18 mouse cellular contexts compared by ENCODE assay signal in genomic region chr15:84392840-84393239, GRCm38 (mm10). TPM values are rescaled to one million over a fixed set of nuclear protein-coding genes. Genes with fewer than 3 reads are reported as not detected.
DNase-seq lines count a peak whose midpoint lies in the region; ATAC-seq and TF ChIP-seq lines count a peak whose summit lies in the region.
"Had no signal": no experiment of that assay in that cellular context is flagged by ENCODE, and none has a peak within 500 bp of the region (broad histone marks: within the 10 kb centered on the region; RNA-seq: fewer than 3 reads in every experiment).

No protein-coding gene starts in this region.

- no peaks in the 10 kb centered on the region for H3K36me3 ChIP-seq in thymus, adult 2 months (ENCODE audit: control insufficient read depth, insufficient read depth, low read length)
- H3K36me3 ChIP-seq in hindbrain, postnatal 0 days (ENCODE audit: insufficient read depth, low read length), result no peaks in the 10 kb centered on the region
- H3K36me3 ChIP-seq: heart, embryonic 12.5 days; liver, embryonic 15.5 days had no signal

- H3K9ac ChIP-seq in hindbrain, postnatal 0 days (replicated peaks; ENCODE audit: low read length), result no peak overlapping the region
- H3K9ac ChIP-seq: embryonic facial prominence, embryonic 13.5 days; heart, embryonic 12.5 days; liver, embryonic 15.5 days had no signal

- no peak overlapping the region for H3K4me3 ChIP-seq in gastrocnemius, adult 2 months
- H3K4me3 ChIP-seq in thymus, adult 2 months (ENCODE audit: control insufficient read depth, insufficient read depth, low read length), result no peak overlapping the region
- no peak overlapping the region for H3K4me3 ChIP-seq in hindbrain, postnatal 0 days (ENCODE audit: low read length)
- H3K4me3 ChIP-seq: embryonic facial prominence, embryonic 13.5 days; heart, embryonic 12.5 days; liver, embryonic 15.5 days had no signal

- peak; percentile 5 for DNase-seq in gastrocnemius, adult 2 months
- DNase-seq in gastrocnemius, adult 18-20 months (ENCODE audit: low spot score), result no peak
- peak; percentile 41 for DNase-seq in layer of hippocampus, adult 11-12 months (ENCODE audit: low spot score)
- DNase-seq in layer of hippocampus, postnatal 25 days (ENCODE audit: extremely low spot score in 1 of 2, low spot score in 1 of 2), result no peak
- DNase-seq in thymus, adult 2 months, result peak; percentile 19
- DNase-seq in thymus, postnatal 10 days (ENCODE audit: low spot score in 2 of 2), result no peak
- DNase-seq in hindbrain, postnatal 0 days (ENCODE audit: low spot score), result no peak
- DNase-seq: adrenal gland, adult 8-10 months; cerebellum, adult 2 months; heart, postnatal 4 days had no signal

- 70% methylated on average over 5 of the region's 5 CpGs for WGBS in thymus, adult 2 months
- WGBS in hindbrain, postnatal 0 days, result 44% methylated on average over 5 of the region's 5 CpGs

- H3K9me3 ChIP-seq in hindbrain, postnatal 0 days (ENCODE audit: low read length), result peaks cover 4% of the 10 kb centered on the region; the same call in 1 of the 2 replicates
- H3K9me3 ChIP-seq: liver, embryonic 15.5 days had no signal

- no peak for TF ChIP-seq CTCF in gastrocnemius, adult 2 months (IDR thresholded peaks at IDR 0.05)
- no peak for TF ChIP-seq CTCF in thymus, adult 2 months (IDR thresholded peaks at IDR 0.05; ENCODE audit: borderline replicate concordance, control insufficient read depth, extremely low read depth, insufficient read depth, low read length, poor library complexity)
- TF ChIP-seq CTCF in hindbrain, postnatal 0 days (IDR thresholded peaks at IDR 0.05; ENCODE audit: low read depth), result no peak

- ATAC-seq in hindbrain, postnatal 0 days, result no peak
- no peak for ATAC-seq in cerebellum, adult (ENCODE audit: insufficient number of reproducible peaks, low FRiP score, low TSS enrichment)
- ATAC-seq: intestine, postnatal 0 days; lung, postnatal 0 days had no signal

- peaks cover 24% of the 10 kb centered on the region for H3K4me1 ChIP-seq in thymus, adult 2 months (replicated peaks; ENCODE audit: control insufficient read depth, insufficient read depth, low read length)
- no peaks in the 10 kb centered on the region; the same call in 1 of the 2 replicates for H3K4me1 ChIP-seq in hindbrain, postnatal 0 days (ENCODE audit: insufficient read depth, low read length)
- H3K4me1 ChIP-seq: embryonic facial prominence, embryonic 13.5 days; heart, embryonic 12.5 days; liver, embryonic 15.5 days had no signal

- no peak for TF ChIP-seq POLR2A in thymus, adult 2 months (IDR thresholded peaks at IDR 0.05; ENCODE audit: control insufficient read depth, extremely low read depth, insufficient read depth, low read length, poor library complexity)

- intact Hi-C loops in gastrocnemius, adult 2 months (cut with DNase I), result no loop called here

- no peaks in the 10 kb centered on the region for H3K27me3 ChIP-seq in thymus, adult 2 months (ENCODE audit: control insufficient read depth, insufficient read depth, low read length)
- no peaks in the 10 kb centered on the region for H3K27me3 ChIP-seq in hindbrain, postnatal 0 days (ENCODE audit: insufficient read depth, low read length)
- H3K27me3 ChIP-seq: embryonic facial prominence, embryonic 13.5 days; liver, embryonic 15.5 days had no signal

- H3K27ac ChIP-seq in gastrocnemius, adult 2 months, result no peak overlapping the region
- no peak overlapping the region for H3K27ac ChIP-seq in thymus, adult 2 months (ENCODE audit: control insufficient read depth, insufficient read depth, low read length)
- peak overlapping the region; percentile 8; the same call in 1 of the 2 replicates for H3K27ac ChIP-seq in hindbrain, postnatal 0 days
- H3K27ac ChIP-seq: embryonic facial prominence, embryonic 13.5 days; liver, embryonic 15.5 days had no signal

- no peak overlapping the region for H3K4me2 ChIP-seq in hindbrain, postnatal 0 days (ENCODE audit: low read depth, low read length)
- H3K4me2 ChIP-seq: embryonic facial prominence, embryonic 13.5 days; heart, embryonic 12.5 days; liver, embryonic 15.5 days had no signal

RNA-seq across cellular contexts. Expression of gene Shisal1, which starts 54.1 kb away (rescaled TPM):
- total RNA-seq in gastrocnemius, adult 2 months (2021), result under 1 TPM; 0.23 to 0.56 TPM
- under 1 TPM; 0.38 to 0.57 TPM for total RNA-seq in gastrocnemius, adult 18-20 months (2021)
- total RNA-seq in layer of hippocampus, postnatal 25 days (2021), result 10 to 100 TPM; 62.5 to 65.1 TPM
- polyA plus RNA-seq in thymus, adult 2 months (2012; rRNA removed), result 9.3 and 10.4 TPM in 2 replicates
- 46.5 and 51.1 TPM in 2 replicates for total RNA-seq in hindbrain, postnatal 0 days (2014; rRNA removed)
- polyA plus RNA-seq in hindbrain, postnatal 0 days (2015; fragmentation: Nextera tagmentation; extraction: Ambion mirVana), result 12.6 and 14.6 TPM in 2 replicates
- total RNA-seq: granulocyte monocyte progenitor cell, adult 5-6 weeks; megakaryocyte, adult 5-6 weeks had no signal

Comparison
In these comparisons a context has a peak if more than half of its experiments do, and no peak if none do; other contexts are left out.
1. DNase-seq: peak in gastrocnemius, adult 2 months (single experiment), layer of hippocampus, adult 11-12 months (single experiment) and thymus, adult 2 months (single experiment); none in gastrocnemius, adult 18-20 months (single experiment), layer of hippocampus, postnatal 25 days (0 of 2), thymus, postnatal 10 days (0 of 2) and hindbrain, postnatal 0 days (single experiment).
2. RNA of gene Shisal1, which starts 54.1 kb away (total RNA-seq): 62.5 to 65.1 TPM in layer of hippocampus, postnatal 25 days and 46.5 to 51.1 TPM in hindbrain, postnatal 0 days; 0.38 to 0.57 TPM in gastrocnemius, adult 18-20 months and 0.23 to 0.56 TPM in gastrocnemius, adult 2 months; every median in the first group is over 10 times any median in the second.